Mouse (Mus musculus): ENCODE measurements at regions not wholly inside any gene's neighbourhood (a gene's known extent, or its start where the extent isn't known, plus 50 kb on each side); places are given as distances from the start of the nearest gene placed in this dataset.

DNA sequence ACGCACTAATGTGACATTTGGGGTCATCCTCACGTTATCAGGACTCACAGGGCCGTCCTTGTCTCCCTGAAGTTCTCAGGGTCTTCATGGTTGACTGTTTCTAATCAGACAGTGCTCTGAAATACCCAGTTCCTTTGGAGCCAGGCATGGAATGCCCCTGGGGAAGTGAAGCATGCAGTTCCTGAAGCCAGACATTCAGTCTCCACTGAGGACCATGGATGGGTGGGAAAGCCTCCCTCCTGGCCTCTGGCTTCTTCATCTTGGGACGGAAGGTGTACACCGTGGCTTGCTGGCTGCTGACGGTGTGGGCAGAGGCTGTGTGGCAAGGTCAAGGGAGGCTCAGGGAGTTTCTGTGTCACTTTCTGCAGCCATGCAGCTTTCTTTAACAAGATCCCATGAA is 184.2 kb upstream of the Gm5148 start:
- no peak for DNase-seq

DNA sequence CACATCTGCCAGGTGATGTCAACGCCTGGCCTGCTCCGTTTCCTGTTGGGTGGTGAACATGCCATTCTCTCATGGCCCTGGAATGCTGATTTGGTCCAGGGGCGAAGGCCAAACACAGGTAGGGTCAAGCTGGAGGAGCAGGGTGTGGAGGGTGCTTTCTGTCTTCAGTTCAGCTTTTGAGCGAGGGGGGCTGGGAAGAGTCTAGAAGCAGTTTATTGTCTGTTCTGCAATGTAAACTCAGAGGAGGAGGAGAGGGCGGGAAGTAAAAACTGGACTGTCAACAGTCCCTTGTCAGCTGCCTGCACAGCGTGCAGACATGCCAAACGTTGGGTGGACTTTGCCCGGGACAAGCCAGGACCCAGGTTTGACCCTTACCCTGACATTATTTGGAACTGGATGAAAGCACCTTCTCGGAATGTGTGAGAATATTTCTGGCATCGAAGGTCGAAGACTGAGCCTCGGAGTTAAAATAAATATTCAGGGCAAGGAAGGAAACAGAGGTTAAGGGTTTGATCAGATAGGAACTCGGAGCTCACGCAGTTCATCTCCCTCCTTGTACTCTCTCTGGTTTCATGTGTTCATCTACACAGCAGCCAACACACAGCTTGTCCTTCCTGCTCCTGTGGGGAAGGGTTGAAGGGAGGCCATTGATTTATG is 183.3 kb upstream of the Gm5148 start:
- DNase-seq, result no peak

DNA sequence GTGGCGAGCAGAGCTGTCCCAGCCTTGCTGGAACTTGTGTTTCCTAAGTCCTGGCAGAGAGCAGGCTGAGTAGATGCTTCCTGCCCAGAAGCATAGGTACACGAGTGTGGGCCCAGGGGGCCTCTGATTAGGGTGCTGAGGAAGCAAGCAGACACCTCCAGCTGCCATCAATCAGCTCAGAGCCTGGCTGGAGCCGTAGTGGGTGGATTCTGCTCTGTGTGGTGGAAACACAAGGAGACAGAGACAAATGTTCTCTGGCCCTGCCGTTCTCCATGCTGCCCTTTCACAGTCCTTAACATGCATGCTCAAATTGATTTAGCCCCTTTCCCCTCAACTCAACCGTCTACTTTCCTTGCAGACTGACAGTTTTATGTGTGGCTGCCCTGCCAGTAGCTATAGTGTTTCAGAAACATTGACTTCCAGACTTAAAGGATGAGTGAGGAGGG is 182.5 kb upstream of the Gm5148 start:
- DNase-seq, result no peak

- no peak for DNase-seq
These were observed 179.9 kb upstream of the Gm5148 start for GRCm38 (mm10) chr3:37904188-37904587.

GRCm38 (mm10) chr3:37903482-37903881 is 179.2 kb upstream of the Gm5148 start:
- no peak for DNase-seq

GRCm38 (mm10) chr3:37903021-37903420 is 178.7 kb upstream of the Gm5148 start:
- no peak for DNase-seq

DNA sequence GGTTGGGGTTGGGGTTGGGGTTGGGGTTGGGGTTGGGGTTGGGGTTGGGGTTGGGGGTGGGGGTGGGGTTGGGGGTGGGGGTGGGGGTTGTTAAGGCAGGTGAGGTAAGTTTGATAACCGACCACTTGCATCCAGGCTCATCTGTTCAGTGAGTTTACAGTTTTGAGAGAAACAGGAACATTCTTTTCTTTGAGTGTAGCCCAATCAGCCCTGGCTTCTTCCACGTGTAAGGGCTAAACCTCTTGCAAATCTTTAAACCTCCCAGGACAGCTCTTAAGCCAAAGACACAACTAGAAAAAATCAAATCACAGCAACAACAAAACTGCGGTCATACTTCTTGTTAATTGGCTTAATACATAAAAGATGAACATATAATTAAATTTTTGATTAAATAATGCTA is 173.1 kb upstream of the Gm5148 start:
- DNase-seq, result no peak

- DNase-seq, result peak in 1 of 2 experiments; percentile 9
These were observed 172.6 kb upstream of the Gm5148 start for GRCm38 (mm10) chr3:37896821-37897311.

DNA sequence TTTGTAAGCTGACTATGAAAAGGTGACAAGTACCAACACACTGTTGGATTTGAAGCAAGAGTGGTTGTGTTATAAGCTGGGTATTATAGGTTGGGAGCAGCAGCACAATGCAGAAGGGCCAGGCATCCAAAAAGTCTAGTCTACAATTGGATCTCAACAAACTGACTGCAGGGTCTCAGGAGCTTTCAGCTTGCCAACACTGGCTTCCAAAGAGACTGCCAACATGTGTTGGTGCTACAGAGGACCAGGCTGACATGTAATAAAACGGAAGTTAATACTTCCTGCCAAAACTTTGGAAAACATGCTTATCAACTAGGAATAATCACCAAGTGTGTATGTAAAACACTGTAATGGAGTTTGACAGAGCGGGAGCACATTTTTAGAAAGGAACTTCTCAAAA is 170.3 kb upstream of the Gm5148 start:
- DNase-seq, result no peak

GRCm38 (mm10) chr3:37890202-37890601 is 165.9 kb upstream of the Gm5148 start:
- no peak for DNase-seq

- DNase-seq, result no peak
These were observed 164.2 kb upstream of the Gm5148 start for GRCm38 (mm10) chr3:37888455-37888854.

GRCm38 (mm10) chr3:37887711-37888110 is 163.4 kb upstream of the Gm5148 start:
- no peak for DNase-seq

DNA sequence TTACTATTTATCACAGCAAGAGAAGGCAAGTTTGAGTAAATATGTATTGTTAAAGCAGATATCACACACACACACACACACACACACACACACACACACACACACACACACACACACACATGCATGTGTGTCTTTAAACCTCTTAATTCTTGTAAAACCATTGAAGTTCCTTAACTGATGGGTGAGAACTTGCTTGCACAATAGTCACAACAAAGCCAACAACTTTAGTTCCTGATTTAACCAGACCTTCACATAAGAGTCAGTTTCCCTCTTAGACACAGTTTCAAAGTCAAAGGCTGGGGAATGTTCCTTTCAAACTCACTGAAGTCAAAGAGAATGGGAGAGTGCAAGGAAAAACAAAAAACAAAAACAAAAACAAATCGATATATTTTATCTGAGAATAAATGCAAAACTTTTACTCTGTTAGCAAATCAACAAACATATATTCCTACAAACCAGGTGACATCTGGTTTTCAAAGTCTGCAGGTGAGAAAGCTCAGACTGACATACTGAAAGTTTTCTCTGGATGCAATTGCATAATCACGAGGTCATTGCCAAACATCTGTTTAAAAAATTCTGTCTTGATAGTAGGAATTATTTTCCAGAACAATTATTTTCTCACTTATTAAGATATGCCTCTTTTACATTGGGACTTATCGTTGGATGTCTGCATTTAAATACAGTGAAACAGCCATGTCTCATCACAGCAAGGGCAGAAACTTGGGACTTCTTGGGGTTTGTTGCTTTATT is 162.6 kb upstream of the Gm5148 start:
- no peak for DNase-seq

GRCm38 (mm10) chr3:37885776-37886175 is 161.5 kb upstream of the Gm5148 start:
- DNase-seq, result no peak

DNA sequence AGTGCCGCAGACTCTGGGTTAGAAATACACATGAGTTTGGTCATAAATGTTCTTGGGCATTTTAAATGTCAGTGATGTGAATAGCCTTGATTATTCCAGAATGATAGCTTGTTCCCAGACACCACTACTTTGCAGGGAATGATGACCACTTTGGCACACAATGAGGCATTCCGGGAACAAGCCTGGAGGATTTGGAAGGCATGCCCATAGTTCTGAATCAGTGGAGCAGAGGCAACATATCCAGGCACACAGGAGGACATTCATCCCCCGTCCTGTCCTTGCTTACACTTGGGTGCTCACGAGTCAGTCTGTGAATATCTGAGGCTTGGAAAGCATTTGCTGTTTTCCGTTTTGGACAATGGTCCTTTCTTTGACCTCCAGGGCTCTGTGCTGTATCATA is 158.1 kb upstream of the Gm5148 start:
- no peak for DNase-seq

GRCm38 (mm10) chr3:37881016-37881415 is 156.7 kb upstream of the Gm5148 start:
- no peak for DNase-seq

DNA sequence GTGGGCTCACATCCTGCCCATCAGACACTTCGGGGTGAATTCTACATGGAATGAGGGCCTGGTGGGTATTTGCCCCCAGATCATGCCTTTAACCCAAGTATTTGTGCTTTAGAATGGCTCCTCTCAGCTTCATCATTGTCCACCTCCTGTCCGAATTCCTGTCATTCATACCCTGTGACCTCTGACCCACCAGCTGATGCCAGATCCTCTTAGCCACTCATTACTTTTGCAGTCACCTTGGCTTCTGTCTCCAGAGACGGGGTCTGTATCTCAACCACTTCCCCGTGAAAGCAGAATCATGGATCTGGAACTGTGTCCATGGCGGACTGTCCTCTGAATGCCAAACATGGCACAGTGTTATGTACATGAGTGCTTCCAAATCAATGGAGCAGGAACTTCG is 154.8 kb upstream of the Gm5148 start:
- no peak for DNase-seq

GRCm38 (mm10) chr3:37876016-37876765 is 151.9 kb upstream of the Gm5148 start:
- DNase-seq, result no peak

- DNase-seq, result no peak
These were observed 151.2 kb upstream of the Gm5148 start for GRCm38 (mm10) chr3:37875331-37876015.

DNA sequence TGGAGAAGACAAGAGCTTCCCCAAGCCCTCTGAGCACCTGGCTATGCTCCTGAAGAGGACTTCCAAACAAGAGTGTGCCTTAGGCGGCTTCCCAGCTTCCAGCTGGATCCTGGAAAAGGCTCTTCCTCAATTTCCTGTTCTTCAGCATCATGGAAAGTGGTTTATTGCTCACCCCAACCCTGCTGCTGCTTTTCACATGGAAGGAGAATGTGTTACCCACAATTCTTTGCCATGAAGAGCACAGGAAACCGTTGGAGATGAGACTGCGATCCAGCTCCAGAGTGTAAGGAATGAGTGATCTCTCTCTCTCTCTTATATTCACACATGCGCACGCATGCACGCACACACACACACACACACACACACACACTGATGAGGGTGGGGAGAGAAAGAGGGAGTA is 150.6 kb upstream of the Gm5148 start:
- DNase-seq, result no peak

DNA sequence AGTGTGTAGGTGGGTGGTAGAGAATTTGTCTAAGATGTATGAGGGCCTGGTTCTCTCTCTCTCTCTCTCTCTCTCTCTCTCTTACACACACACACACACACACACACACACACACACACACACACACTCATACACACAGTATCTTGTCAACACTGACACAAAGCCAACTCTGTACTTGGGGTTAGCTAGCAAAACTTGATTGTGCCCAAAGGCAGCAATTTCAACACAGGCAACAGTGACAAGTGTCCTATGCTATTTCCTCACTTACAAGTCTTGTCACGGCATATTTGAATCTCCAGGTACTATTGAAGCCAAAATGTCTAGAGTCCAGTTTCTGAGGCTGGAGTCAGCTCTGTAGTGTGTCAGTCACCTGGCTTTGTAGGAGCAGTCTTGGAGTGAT is 150.1 kb upstream of the Gm5148 start:
- no peak for DNase-seq

GRCm38 (mm10) chr3:37872329-37872728 is 148.0 kb upstream of the Gm5148 start:
- DNase-seq, result no peak

DNA sequence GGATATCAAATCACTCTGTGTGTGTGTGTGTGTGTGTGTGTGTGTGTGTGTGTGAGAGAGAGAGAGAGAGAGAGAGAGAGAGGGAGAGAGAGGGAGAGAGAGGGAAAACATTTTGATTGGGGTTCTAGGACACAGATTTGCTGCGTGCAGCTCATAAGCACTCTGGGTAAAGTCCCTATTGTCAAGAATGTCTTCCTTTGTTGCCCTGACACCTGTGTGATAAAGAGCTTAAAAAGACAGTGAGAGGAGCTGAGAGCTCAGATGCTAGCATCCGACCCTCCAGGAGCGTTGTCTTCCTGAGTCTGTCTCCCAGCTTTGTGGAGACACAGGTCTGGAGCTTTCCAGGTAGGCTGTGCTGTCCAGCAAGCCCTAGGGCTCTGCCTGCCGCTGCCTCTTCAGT is 146.8 kb upstream of the Gm5148 start:
- DNase-seq, result no peak
